Mouse (Mus musculus) forebrain, postnatal 0 days (tissue): Measurements from ENCODE around the gene Lpcat1. TPM values are rescaled to one million over a fixed set of nuclear protein-coding genes. Genes with fewer than 3 reads are reported as not detected.

Experiments used
- ATAC-seq: fragments of 200-750 bp; cut with Nextera tagmentation; 2 replicates; pipeline ENCODE4 v1.8.0; 2017; ENCODE audit warnings: mild to moderate bottlenecking, moderate library complexity
- DNase-seq: peaks from one replicate; pipeline ENCODE4 v3.0.0-alpha.2; 2015
- H3K27ac ChIP-seq: fragments of 300-500 bp; sonication (generic); 2 replicates; pipeline ENCODE4 v1.5.1; 2014; ENCODE audit warnings: low read depth, mild to moderate bottlenecking, antibody characterized with exemption, low read length, moderate library complexity, mixed read lengths
- H3K27me3 ChIP-seq: fragments of 300-500 bp; sonication (generic); 2 replicates; pipeline ENCODE4 v1.6.1; 2014; ENCODE audit warnings: mild to moderate bottlenecking, low read length, mixed read lengths; ENCODE audit not compliant: insufficient read depth
- H3K36me3 ChIP-seq: fragments of 300-500 bp; sonication (generic); 2 replicates; pipeline ENCODE4 v1.6.1; 2014; ENCODE audit warnings: mild to moderate bottlenecking, moderate library complexity; ENCODE audit not compliant: insufficient read depth
- H3K4me1 ChIP-seq: fragments of 300-500 bp; sonication (generic); 2 replicates; pipeline ENCODE4 v1.6.1; 2014; ENCODE audit warnings: antibody characterized with exemption; ENCODE audit not compliant: insufficient read depth
- H3K4me2 ChIP-seq: fragments of 300-500 bp; sonication (generic); 2 replicates; pipeline ENCODE4 v1.6.1; 2014; ENCODE audit warnings: low read depth, mild to moderate bottlenecking, moderate library complexity
- H3K4me3 ChIP-seq: fragments of 300-500 bp; sonication (generic); 2 replicates; pipeline ENCODE4 v1.5.1; 2014; ENCODE audit warnings: low read depth, low read length, mixed read lengths
- H3K9ac ChIP-seq: fragments of 300-500 bp; sonication (generic); 2 replicates; pipeline ENCODE4 v1.6.1; 2014; ENCODE audit warnings: mild to moderate bottlenecking
- H3K9me3 ChIP-seq: fragments of 300-500 bp; sonication (generic); 2 replicates; pipeline ENCODE4 v1.6.1; 2016; ENCODE audit warnings: low read length
- CTCF ChIP-seq: sonication (generic); IDR thresholded peaks from 2 replicates; pipeline ENCODE4 v1.5.1; 2016; ENCODE audit warnings: antibody characterized with exemption, control low read depth, low read depth
- WGBS: fragments of 180-500 bp; shearing (Covaris S2); extraction: QIAGEN DNeasy Blood & Tissue Kit; methylation state at CpG from one replicate; pipeline ENCODE4 v1.1.7; 2014; 5-methylcytosine and 5-hydroxymethylcytosine counted together
- polyA plus RNA-seq: library from polyadenylated mRNA; unstranded; fragments of >200 nt; fragmentation: Nextera tagmentation; extraction: Ambion mirVana; gene quantifications from 2 replicates; pipeline ENCODE4 v1.2.1, GENCODE M21; 2015
- total RNA-seq: library from RNA; depleted of rRNA; stranded (reverse); fragments of >200 nt; gene quantifications from 2 replicates; pipeline ENCODE4 v1.2.3, GENCODE M21; 2014

Gene Lpcat1
- total and polyA plus RNA-seq, 2 experiments from 2014 or later, result 87.2 to 144 TPM

DNA sequence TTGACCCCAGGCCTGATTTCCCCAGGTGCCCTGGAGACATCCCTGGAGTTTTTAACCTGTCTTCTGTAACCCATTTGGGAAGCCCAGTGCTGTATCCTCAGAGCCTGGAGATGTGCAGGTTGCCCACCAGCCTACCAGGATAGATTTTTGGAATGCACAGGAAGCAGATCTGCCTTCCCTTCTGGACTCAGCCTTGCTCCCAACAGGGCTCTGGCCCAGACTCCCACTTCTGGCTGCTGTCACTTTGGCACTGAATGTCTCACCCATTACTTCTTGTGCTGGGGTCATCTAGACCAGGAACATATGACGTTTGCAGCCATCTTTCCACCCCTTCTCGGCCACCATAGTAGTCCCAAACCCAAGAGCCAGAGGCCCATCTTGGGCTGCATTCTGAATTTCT lies 10.8 kb downstream of the Lpcat1 start:
- no peaks in the 10 kb centered on the region for H3K36me3 ChIP-seq
- no peaks in the 10 kb centered on the region for H3K9me3 ChIP-seq
- H3K27ac ChIP-seq, result no peak overlapping the region
- H3K4me1 ChIP-seq, result no peaks in the 10 kb centered on the region
- no peak overlapping the region for H3K9ac ChIP-seq
- ATAC-seq (no peak), DNase-seq (no peak)
- WGBS, result 86% methylated on average over 2 of the region's 2 CpGs
- no peaks in the 10 kb centered on the region for H3K27me3 ChIP-seq
- no peak for TF ChIP-seq CTCF
- H3K4me3 ChIP-seq, result no peak overlapping the region
- H3K4me2 ChIP-seq, result no peak overlapping the region

DNA sequence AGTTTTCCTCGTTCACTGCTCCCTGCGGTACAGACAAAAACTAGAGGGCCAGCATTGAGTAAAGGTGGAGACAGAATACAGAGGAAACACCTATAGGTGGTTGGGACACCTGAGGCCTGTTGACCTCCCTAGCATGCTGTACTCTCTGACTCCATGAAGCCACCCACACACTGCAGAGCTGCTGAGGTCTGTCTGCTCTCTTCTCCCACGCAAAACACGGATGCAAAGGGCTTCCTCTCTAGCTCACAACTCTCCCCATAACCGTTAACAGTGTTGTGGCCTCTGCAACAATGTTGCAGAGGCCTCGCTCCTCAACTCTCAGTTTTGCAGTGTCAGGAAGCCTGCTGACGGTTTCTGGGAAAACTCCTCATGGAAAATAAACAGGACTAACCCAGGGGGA lies 15.5 kb downstream of the Lpcat1 start:
- TF ChIP-seq CTCF, result no peak
- no peaks in the 10 kb centered on the region for H3K9me3 ChIP-seq
- no peak overlapping the region for H3K4me2 ChIP-seq
- WGBS, result 81% methylated on average over 7 of the region's 7 CpGs
- no peak overlapping the region for H3K4me3 ChIP-seq
- no peak overlapping the region for H3K27ac ChIP-seq
- DNase-seq (no peak), ATAC-seq (no peak)
- no peaks in the 10 kb centered on the region for H3K4me1 ChIP-seq
- H3K9ac ChIP-seq, result no peak overlapping the region
- H3K36me3 ChIP-seq, result peaks cover 11% of the 10 kb centered on the region
- H3K27me3 ChIP-seq, result no peaks in the 10 kb centered on the region

DNA sequence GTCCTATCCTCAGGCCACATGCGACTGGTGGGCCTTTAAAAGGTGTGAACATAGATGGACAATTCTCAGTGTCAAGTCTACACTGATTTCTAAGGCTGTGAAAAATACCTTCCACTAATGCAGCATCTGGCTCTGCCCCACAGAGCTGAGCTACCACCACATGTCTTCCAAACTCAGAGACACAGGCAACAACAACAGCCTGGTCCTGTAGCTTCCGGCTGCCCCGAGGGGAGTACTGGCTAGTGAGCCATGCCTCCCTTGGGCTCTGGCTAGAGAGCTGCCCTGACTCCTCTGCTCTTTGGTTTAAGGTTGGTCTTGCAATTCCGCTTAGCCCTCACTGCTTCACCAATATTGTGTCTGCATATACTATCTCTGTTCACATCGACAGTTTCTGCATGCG lies 16.3 kb downstream of the Lpcat1 start:
- DNase-seq (no peak), ATAC-seq (no peak)
- 96% methylated on average over 6 of the region's 6 CpGs for WGBS
- no peak overlapping the region for H3K27ac ChIP-seq
- no peak overlapping the region for H3K4me2 ChIP-seq
- no peaks in the 10 kb centered on the region for H3K27me3 ChIP-seq
- peaks cover 15% of the 10 kb centered on the region for H3K36me3 ChIP-seq
- H3K4me3 ChIP-seq, result no peak overlapping the region
- H3K4me1 ChIP-seq, result no peaks in the 10 kb centered on the region
- no peak overlapping the region for H3K9ac ChIP-seq
- H3K9me3 ChIP-seq, result no peaks in the 10 kb centered on the region
- TF ChIP-seq CTCF, result no peak

DNA sequence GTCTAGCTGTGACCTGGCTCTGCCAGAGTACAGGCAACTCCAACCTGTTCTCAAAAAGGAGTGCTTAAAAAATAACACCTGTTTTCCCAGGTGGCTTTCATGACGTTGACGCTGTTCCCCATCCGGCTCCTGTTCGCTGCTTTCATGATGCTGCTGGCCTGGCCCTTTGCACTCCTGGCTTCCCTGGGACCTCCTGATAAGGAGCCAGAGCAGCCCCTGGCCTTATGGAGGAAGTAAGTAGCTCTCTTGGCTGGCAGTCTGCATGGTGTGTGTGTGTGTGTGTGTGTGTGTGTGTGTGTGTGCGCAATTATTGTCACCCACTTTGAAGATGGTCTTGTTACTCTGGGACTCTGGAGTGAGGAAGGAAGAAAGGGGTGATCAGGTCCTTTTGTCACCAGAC lies 17.2 kb downstream of the Lpcat1 start:
- H3K4me1 ChIP-seq, result no peaks in the 10 kb centered on the region
- no peak overlapping the region for H3K27ac ChIP-seq
- 89% methylated on average over 5 of the region's 5 CpGs for WGBS
- ATAC-seq (no peak), DNase-seq (no peak)
- H3K9me3 ChIP-seq, result no peaks in the 10 kb centered on the region
- no peak overlapping the region for H3K9ac ChIP-seq
- no peaks in the 10 kb centered on the region for H3K27me3 ChIP-seq
- H3K4me2 ChIP-seq, result no peak overlapping the region
- H3K4me3 ChIP-seq, result no peak overlapping the region
- H3K36me3 ChIP-seq, result peaks cover 19% of the 10 kb centered on the region
- no peak for TF ChIP-seq CTCF

DNA sequence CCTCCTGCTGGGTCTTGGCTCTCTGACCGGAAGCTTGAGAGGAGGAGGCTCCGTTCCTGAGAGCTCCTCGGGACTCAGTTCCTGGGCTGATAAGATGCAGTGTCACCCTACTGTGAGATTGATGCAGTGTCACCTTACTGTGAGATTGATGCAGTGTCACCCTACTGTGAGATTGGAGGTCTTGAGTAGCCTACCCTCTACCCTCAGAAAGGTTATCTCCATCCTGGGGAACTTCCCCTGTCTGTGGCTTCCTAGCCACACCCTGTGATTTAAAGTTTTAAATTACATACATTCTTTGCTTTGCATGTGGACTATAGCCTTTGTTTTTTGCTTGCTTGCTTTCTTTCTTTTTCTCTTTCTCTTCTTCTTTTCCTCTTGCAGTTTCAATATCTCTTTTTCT lies 21.1 kb downstream of the Lpcat1 start:
- DNase-seq (no peak), ATAC-seq (no peak)
- Histone ChIP-seq H3K36me3 (peaks cover 52% of the 10 kb centered on the region), H3K4me1 (no peaks in the 10 kb centered on the region), H3K4me3 (no peak overlapping the region), H3K27me3 (no peaks in the 10 kb centered on the region), H3K4me2 (no peak overlapping the region), H3K27ac (no peak overlapping the region), H3K9me3 (no peaks in the 10 kb centered on the region), H3K9ac (no peak overlapping the region)
- 82% methylated on average over 3 of the region's 3 CpGs for WGBS
- TF ChIP-seq CTCF, result no peak

DNA sequence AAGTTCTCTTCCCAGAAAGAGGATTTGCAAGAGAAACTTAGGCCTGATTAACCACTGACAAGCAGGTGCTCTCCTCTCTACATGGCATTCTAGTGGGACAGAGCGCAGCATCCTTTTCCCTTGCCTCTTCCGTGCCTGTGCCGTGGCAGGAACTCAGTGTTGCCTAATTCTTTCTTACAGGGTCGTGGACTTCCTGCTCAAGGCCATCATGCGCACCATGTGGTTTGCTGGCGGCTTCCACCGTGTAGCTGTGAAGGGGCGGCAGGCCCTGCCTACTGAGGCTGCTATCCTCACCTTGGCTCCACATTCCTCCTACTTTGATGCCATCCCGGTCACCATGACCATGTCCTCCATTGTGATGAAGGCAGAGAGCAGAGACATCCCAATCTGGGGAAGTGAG lies 21.7 kb downstream of the Lpcat1 start:
- H3K27ac ChIP-seq, result no peak overlapping the region
- ATAC-seq, result no peak
- no peak overlapping the region for H3K4me2 ChIP-seq
- TF ChIP-seq CTCF, result no peak
- H3K36me3 ChIP-seq, result peaks cover 54% of the 10 kb centered on the region
- no peak overlapping the region for H3K9ac ChIP-seq
- WGBS, result 87% methylated on average over 9 of the region's 9 CpGs
- no peaks in the 10 kb centered on the region for H3K4me1 ChIP-seq
- H3K9me3 ChIP-seq, result no peaks in the 10 kb centered on the region
- no peak overlapping the region for H3K4me3 ChIP-seq
- DNase-seq, result no peak
- H3K27me3 ChIP-seq, result no peaks in the 10 kb centered on the region

DNA sequence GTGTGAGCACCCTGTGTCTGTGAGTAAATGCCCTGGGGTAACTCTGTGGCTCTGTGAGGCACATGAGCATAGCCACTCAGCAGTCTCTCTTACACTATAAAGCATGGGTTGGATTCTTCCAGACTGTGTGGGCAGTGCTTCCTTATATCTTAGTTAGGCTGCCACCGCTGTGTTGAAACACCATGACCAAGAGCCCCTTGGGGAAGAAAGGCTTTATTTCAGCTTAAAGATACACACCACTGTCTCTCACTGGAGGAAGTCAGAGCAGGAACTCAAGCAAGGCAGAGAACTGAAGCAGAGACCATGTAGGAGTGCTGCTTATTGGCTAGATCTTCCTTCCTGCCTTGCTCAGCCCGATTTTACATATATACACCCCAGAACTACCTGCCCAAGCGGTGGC lies 23.0 kb downstream of the Lpcat1 start:
- Histone ChIP-seq H3K9me3 (no peaks in the 10 kb centered on the region), H3K4me2 (no peak overlapping the region), H3K4me3 (no peak overlapping the region), H3K27ac (no peak overlapping the region), H3K4me1 (no peaks in the 10 kb centered on the region), H3K27me3 (no peaks in the 10 kb centered on the region), H3K9ac (no peak overlapping the region), H3K36me3 (peaks cover 60% of the 10 kb centered on the region)
- ATAC-seq (no peak), DNase-seq (no peak)
- TF ChIP-seq CTCF, result no peak
- WGBS, result 92% methylated on average over 3 of the region's 3 CpGs
